Mouse (Mus musculus): Measurements from ENCODE around the gene Lrrn3. TPM values are rescaled to one million over a fixed set of nuclear protein-coding genes. Genes with fewer than 3 reads are reported as not detected.

Gene Lrrn3
- polyA plus RNA-seq, 1 experiment from 2014 or later, result 102 TPM

GRCm38 (mm10) chr12:41438446-41438845 lies 47.8 kb downstream of the Lrrn3 start:
- Histone ChIP-seq H3K4me2 (replicated peaks) (no peak overlapping the region), H3K27ac (no peak overlapping the region), H3K4me1 (replicated peaks; ENCODE audit: control insufficient read depth, insufficient read depth, low read length) (no peaks in the 10 kb centered on the region), H3K9me3 (ENCODE audit: control insufficient read depth, low read length) (no peaks in the 10 kb centered on the region), H3K9ac (no peak overlapping the region), H3K4me3 (replicated peaks; ENCODE audit: low read length) (no peak overlapping the region), H3K27me3 (ENCODE audit: control insufficient read depth, insufficient read depth, low read length) (no peaks in the 10 kb centered on the region), H3K36me3 (replicated peaks; ENCODE audit: control insufficient read depth, insufficient read depth) (no peaks in the 10 kb centered on the region)
- ATAC-seq (ENCODE audit: low FRiP score) (no peak; the same call in 1 of the 2 replicates), DNase-seq (ENCODE audit: low spot score) (no peak)
- 60% methylated on average over 4 of the region's 4 CpGs for WGBS

- no peak for ATAC-seq (ENCODE audit: low FRiP score)
Observed at GRCm38 (mm10) chr12:41436206-41436985, 49.8 kb downstream of the Lrrn3 start.

GRCm38 (mm10) chr12:41428806-41429205 lies 57.4 kb downstream of the Lrrn3 start:
- H3K4me2 ChIP-seq (replicated peaks), result no peak overlapping the region
- H3K9ac ChIP-seq, result no peak overlapping the region
- H3K27ac ChIP-seq, result no peak overlapping the region
- no peaks in the 10 kb centered on the region for H3K4me1 ChIP-seq (replicated peaks; ENCODE audit: control insufficient read depth, insufficient read depth, low read length)
- no peaks in the 10 kb centered on the region for H3K9me3 ChIP-seq (ENCODE audit: control insufficient read depth, low read length)
- DNase-seq (ENCODE audit: low spot score), result no peak
- no peaks in the 10 kb centered on the region for H3K27me3 ChIP-seq (ENCODE audit: control insufficient read depth, insufficient read depth, low read length)
- H3K4me3 ChIP-seq (replicated peaks; ENCODE audit: low read length), result no peak overlapping the region
- no peak for ATAC-seq (ENCODE audit: low FRiP score)
- H3K36me3 ChIP-seq (replicated peaks; ENCODE audit: control insufficient read depth, insufficient read depth), result no peaks in the 10 kb centered on the region

More at GRCm38 (mm10) chr12:41436206-41436985, 49.8 kb downstream of the Lrrn3 start:
- H3K9me3 ChIP-seq (ENCODE audit: control insufficient read depth, low read length), result no peaks in the 10 kb centered on the region
- H3K4me1 ChIP-seq (replicated peaks; ENCODE audit: control insufficient read depth, insufficient read depth, low read length), result no peaks in the 10 kb centered on the region
- H3K9ac ChIP-seq, result no peak overlapping the region
- H3K4me3 ChIP-seq (replicated peaks; ENCODE audit: low read length), result no peak overlapping the region
- H3K27me3 ChIP-seq (ENCODE audit: control insufficient read depth, insufficient read depth, low read length), result no peaks in the 10 kb centered on the region
- H3K36me3 ChIP-seq (replicated peaks; ENCODE audit: control insufficient read depth, insufficient read depth), result no peaks in the 10 kb centered on the region
- DNase-seq (ENCODE audit: low spot score), result no peak
- no peak overlapping the region for H3K27ac ChIP-seq
- WGBS, result 84% methylated on average over 5 of the region's 5 CpGs
- H3K4me2 ChIP-seq (replicated peaks), result no peak overlapping the region

GRCm38 (mm10) chr12:41427464-41427863 lies 58.8 kb downstream of the Lrrn3 start:
- 46% methylated on average over 5 of the region's 5 CpGs for WGBS
- no peak overlapping the region for H3K4me2 ChIP-seq (replicated peaks)
- no peak overlapping the region for H3K9ac ChIP-seq
- no peaks in the 10 kb centered on the region for H3K9me3 ChIP-seq (ENCODE audit: control insufficient read depth, low read length)
- H3K4me3 ChIP-seq (replicated peaks; ENCODE audit: low read length), result no peak overlapping the region
- no peaks in the 10 kb centered on the region for H3K4me1 ChIP-seq (replicated peaks; ENCODE audit: control insufficient read depth, insufficient read depth, low read length)
- ATAC-seq (ENCODE audit: low FRiP score) (peak; percentile 17; the same call in 1 of the 2 replicates), DNase-seq (ENCODE audit: low spot score) (no peak)
- H3K27ac ChIP-seq, result no peak overlapping the region
- H3K36me3 ChIP-seq (replicated peaks; ENCODE audit: control insufficient read depth, insufficient read depth), result no peaks in the 10 kb centered on the region
- no peaks in the 10 kb centered on the region for H3K27me3 ChIP-seq (ENCODE audit: control insufficient read depth, insufficient read depth, low read length)

GRCm38 (mm10) chr12:41425101-41425679 lies 61.0 kb downstream of the Lrrn3 start:
- no peak overlapping the region for H3K4me2 ChIP-seq (replicated peaks)
- no peak overlapping the region for H3K4me3 ChIP-seq (replicated peaks; ENCODE audit: low read length)
- no peak overlapping the region for H3K27ac ChIP-seq
- no peaks in the 10 kb centered on the region for H3K9me3 ChIP-seq (ENCODE audit: control insufficient read depth, low read length)
- WGBS, result 44% methylated on average over 9 of the region's 9 CpGs
- no peak for DNase-seq (ENCODE audit: low spot score)
- ATAC-seq (ENCODE audit: low FRiP score), result no peak
- no peaks in the 10 kb centered on the region for H3K4me1 ChIP-seq (replicated peaks; ENCODE audit: control insufficient read depth, insufficient read depth, low read length)
- no peak overlapping the region for H3K9ac ChIP-seq
- H3K36me3 ChIP-seq (replicated peaks; ENCODE audit: control insufficient read depth, insufficient read depth), result no peaks in the 10 kb centered on the region
- no peaks in the 10 kb centered on the region for H3K27me3 ChIP-seq (ENCODE audit: control insufficient read depth, insufficient read depth, low read length)

- H3K36me3 ChIP-seq (replicated peaks; ENCODE audit: control insufficient read depth, insufficient read depth), result no peaks in the 10 kb centered on the region
- 74% methylated on average over 4 of the region's 4 CpGs for WGBS
- no peak overlapping the region for H3K9ac ChIP-seq
- H3K27ac ChIP-seq, result no peak overlapping the region
- H3K4me2 ChIP-seq (replicated peaks), result no peak overlapping the region
- ATAC-seq (ENCODE audit: low FRiP score) (no peak), DNase-seq (ENCODE audit: low spot score) (no peak)
- no peaks in the 10 kb centered on the region for H3K27me3 ChIP-seq (ENCODE audit: control insufficient read depth, insufficient read depth, low read length)
- no peaks in the 10 kb centered on the region for H3K4me1 ChIP-seq (replicated peaks; ENCODE audit: control insufficient read depth, insufficient read depth, low read length)
- H3K9me3 ChIP-seq (ENCODE audit: control insufficient read depth, low read length), result no peaks in the 10 kb centered on the region
- no peak overlapping the region for H3K4me3 ChIP-seq (replicated peaks; ENCODE audit: low read length)
Observed at GRCm38 (mm10) chr12:41417961-41418360, 68.3 kb downstream of the Lrrn3 start.

GRCm38 (mm10) chr12:41417099-41417498 lies 69.1 kb downstream of the Lrrn3 start:
- DNase-seq (ENCODE audit: low spot score) (no peak), ATAC-seq (ENCODE audit: low FRiP score) (no peak)
- Histone ChIP-seq H3K9ac (no peak overlapping the region), H3K4me1 (replicated peaks; ENCODE audit: control insufficient read depth, insufficient read depth, low read length) (no peaks in the 10 kb centered on the region), H3K9me3 (ENCODE audit: control insufficient read depth, low read length) (no peaks in the 10 kb centered on the region), H3K4me2 (replicated peaks) (no peak overlapping the region), H3K27me3 (ENCODE audit: control insufficient read depth, insufficient read depth, low read length) (no peaks in the 10 kb centered on the region), H3K27ac (no peak overlapping the region), H3K4me3 (replicated peaks; ENCODE audit: low read length) (no peak overlapping the region), H3K36me3 (replicated peaks; ENCODE audit: control insufficient read depth, insufficient read depth) (no peaks in the 10 kb centered on the region)
- WGBS, result 77% methylated on average over 3 of the region's 3 CpGs

GRCm38 (mm10) chr12:41416635-41417034 lies 69.6 kb downstream of the Lrrn3 start:
- Histone ChIP-seq H3K27ac (no peak overlapping the region), H3K9ac (no peak overlapping the region), H3K9me3 (ENCODE audit: control insufficient read depth, low read length) (no peaks in the 10 kb centered on the region), H3K4me1 (replicated peaks; ENCODE audit: control insufficient read depth, insufficient read depth, low read length) (no peaks in the 10 kb centered on the region), H3K4me3 (replicated peaks; ENCODE audit: low read length) (no peak overlapping the region), H3K27me3 (ENCODE audit: control insufficient read depth, insufficient read depth, low read length) (no peaks in the 10 kb centered on the region), H3K4me2 (replicated peaks) (no peak overlapping the region), H3K36me3 (replicated peaks; ENCODE audit: control insufficient read depth, insufficient read depth) (no peaks in the 10 kb centered on the region)
- no peak for DNase-seq (ENCODE audit: low spot score)
- ATAC-seq (ENCODE audit: low FRiP score), result no peak

GRCm38 (mm10) chr12:41409431-41409830 lies 76.8 kb downstream of the Lrrn3 start:
- DNase-seq (ENCODE audit: low spot score) (peak; percentile 36), ATAC-seq (ENCODE audit: low FRiP score) (no peak)
- H3K9ac ChIP-seq, result no peak overlapping the region
- H3K36me3 ChIP-seq (replicated peaks; ENCODE audit: control insufficient read depth, insufficient read depth), result no peaks in the 10 kb centered on the region
- no peaks in the 10 kb centered on the region for H3K9me3 ChIP-seq (ENCODE audit: control insufficient read depth, low read length)
- peaks cover 4% of the 10 kb centered on the region; the same call in 1 of the 2 replicates for H3K4me1 ChIP-seq (replicated peaks; ENCODE audit: control insufficient read depth, insufficient read depth, low read length)
- no peak overlapping the region for H3K4me3 ChIP-seq (replicated peaks; ENCODE audit: low read length)
- no peak overlapping the region for H3K27ac ChIP-seq
- H3K27me3 ChIP-seq (ENCODE audit: control insufficient read depth, insufficient read depth, low read length), result no peaks in the 10 kb centered on the region
- WGBS, result 44% methylated on average over 3 of the region's 3 CpGs
- H3K4me2 ChIP-seq (replicated peaks), result no peak overlapping the region
